Mouse (Mus musculus): ENCODE data around the gene Xndc1.

- no peak for TF ChIP-seq POLR2A (IDR thresholded peaks at IDR 0.05; ENCODE audit: borderline replicate concordance, extremely low read depth, low read depth, low read length)
- no peak for TF ChIP-seq CTCF (IDR thresholded peaks at IDR 0.05; ENCODE audit: insufficient read depth, low read length)
These were observed 23.0 kb upstream of the Xndc1 start for GRCm38 (mm10) chr7:102042314-102042713.
